Mouse (Mus musculus): ENCODE data around the gene Fndc7. TPM values are rescaled to one million over a fixed set of nuclear protein-coding genes. Genes with fewer than 3 reads are reported as not detected.

Fndc7 gene
- polyA plus RNA-seq, 1 experiment from 2014 or later: 0.05 TPM

GRCm38 (mm10) chr3:108911548-108912413 lies 22.0 kb upstream of the Fndc7 start, which contains the start of gene Prpf38b:
Gene Prpf38b (minus strand): TSS chr3:108911727.
- WGBS: under 1% methylated on average over 53 of the region's 53 CpGs

GRCm38 (mm10) chr3:108911081-108911547 lies 21.3 kb upstream of the Fndc7 start:
- H3K4me3 ChIP-seq (replicated peaks): peak overlapping the region; percentile 91
- WGBS: under 1% methylated on average over 43 of the region's 44 CpGs
- no peaks in the 10 kb centered on the region for H3K27me3 ChIP-seq (replicated peaks)
- H3K4me2 ChIP-seq (replicated peaks): peak overlapping the region; percentile 78
- 0 out of 2 replicates have a peak, but pooled peaks cover 5% of the 10 kb centered on the region for H3K4me1 ChIP-seq (replicated peaks)
- peaks cover 2% of the 10 kb centered on the region; the same call in 1 of the 2 replicates for H3K36me3 ChIP-seq
- ATAC-seq: peak; percentile 91
- H3K9me3 ChIP-seq: no peaks in the 10 kb centered on the region
- peak overlapping the region; percentile 96 for H3K9ac ChIP-seq
- peak overlapping the region; percentile 100 for H3K27ac ChIP-seq

More at GRCm38 (mm10) chr3:108911548-108912413, 22.0 kb upstream of the Fndc7 start, which contains the start of gene Prpf38b:
- H3K4me3 ChIP-seq (replicated peaks): peak within 1 kb of the TSS; percentile 91
- peak within 1 kb of the TSS; percentile 78 for H3K4me2 ChIP-seq (replicated peaks)
- 0 out of 2 replicates have a peak, but pooled peaks cover 5% of the 10 kb centered on the region for H3K4me1 ChIP-seq (replicated peaks)
- H3K36me3 ChIP-seq: peaks cover 2% of the 10 kb centered on the region; the same call in 1 of the 2 replicates
- H3K9me3 ChIP-seq: no peaks in the 10 kb centered on the region
- peak; percentile 98 for ATAC-seq
- peak within 1 kb of the TSS; percentile 100 for H3K27ac ChIP-seq
- H3K9ac ChIP-seq: peak within 1 kb of the TSS; percentile 96
- no peaks in the 10 kb centered on the region for H3K27me3 ChIP-seq (replicated peaks)

- WGBS: under 1% methylated on average over 32 of the region's 32 CpGs
- Histone ChIP-seq H3K36me3 (peaks cover 3% of the 10 kb centered on the region; the same call in 1 of the 2 replicates), H3K27me3 (replicated peaks) (no peaks in the 10 kb centered on the region), H3K4me2 (replicated peaks) (peak overlapping the region; percentile 78), H3K9ac (peak overlapping the region; percentile 96), H3K4me1 (replicated peaks) (0 out of 2 replicates have a peak, but pooled peaks cover 5% of the 10 kb centered on the region), H3K4me3 (replicated peaks) (peak overlapping the region; percentile 91), H3K9me3 (no peaks in the 10 kb centered on the region), H3K27ac (peak overlapping the region; percentile 100)
- ATAC-seq: peak; percentile 6; the same call in 1 of the 2 replicates
Measured at GRCm38 (mm10) chr3:108910303-108911080, 20.7 kb upstream of the Fndc7 start.

GRCm38 (mm10) chr3:108902934-108903333 lies 13.1 kb upstream of the Fndc7 start:
- peak; percentile 58 for ATAC-seq
- H3K4me3 ChIP-seq (replicated peaks): no peak overlapping the region
- H3K27me3 ChIP-seq (replicated peaks): no peaks in the 10 kb centered on the region
- no peaks in the 10 kb centered on the region for H3K4me1 ChIP-seq (replicated peaks)
- H3K36me3 ChIP-seq: peaks cover 16% of the 10 kb centered on the region
- 87% methylated on average over 6 of the region's 6 CpGs for WGBS
- H3K9me3 ChIP-seq: no peaks in the 10 kb centered on the region
- H3K4me2 ChIP-seq (replicated peaks): no peak overlapping the region
- no peak overlapping the region for H3K27ac ChIP-seq
- no peak overlapping the region for H3K9ac ChIP-seq

GRCm38 (mm10) chr3:108902038-108902437 lies 12.2 kb upstream of the Fndc7 start:
- H3K9ac ChIP-seq: no peak overlapping the region
- no peaks in the 10 kb centered on the region for H3K27me3 ChIP-seq (replicated peaks)
- no peaks in the 10 kb centered on the region for H3K9me3 ChIP-seq
- ATAC-seq: no peak
- no peak overlapping the region for H3K4me3 ChIP-seq (replicated peaks)
- peaks cover 16% of the 10 kb centered on the region for H3K36me3 ChIP-seq
- no peaks in the 10 kb centered on the region for H3K4me1 ChIP-seq (replicated peaks)
- WGBS: 50% methylated on average over 2 of the region's 2 CpGs
- H3K27ac ChIP-seq: no peak overlapping the region
- H3K4me2 ChIP-seq (replicated peaks): no peak overlapping the region

GRCm38 (mm10) chr3:108900681-108901080 lies 10.9 kb upstream of the Fndc7 start:
- Histone ChIP-seq H3K36me3 (peaks cover 14% of the 10 kb centered on the region), H3K27ac (no peak overlapping the region), H3K4me1 (replicated peaks) (no peaks in the 10 kb centered on the region), H3K4me2 (replicated peaks) (no peak overlapping the region), H3K9ac (no peak overlapping the region), H3K9me3 (no peaks in the 10 kb centered on the region), H3K27me3 (replicated peaks) (no peaks in the 10 kb centered on the region), H3K4me3 (replicated peaks) (no peak overlapping the region)
- 78% methylated on average over 5 of the region's 5 CpGs for WGBS
- no peak; the same call in 1 of the 2 replicates for ATAC-seq

GRCm38 (mm10) chr3:108900147-108900546 lies 10.3 kb upstream of the Fndc7 start:
- no peaks in the 10 kb centered on the region for H3K27me3 ChIP-seq (replicated peaks)
- no peak overlapping the region for H3K4me3 ChIP-seq (replicated peaks)
- 90% methylated on average over 3 of the region's 3 CpGs for WGBS

GRCm38 (mm10) chr3:108898640-108899039 lies 8.8 kb upstream of the Fndc7 start:
- ATAC-seq: no peak
- H3K27me3 ChIP-seq (replicated peaks): no peaks in the 10 kb centered on the region

More at GRCm38 (mm10) chr3:108900147-108900546, 10.3 kb upstream of the Fndc7 start:
- Histone ChIP-seq H3K9me3 (no peaks in the 10 kb centered on the region), H3K27ac (no peak overlapping the region), H3K36me3 (peaks cover 12% of the 10 kb centered on the region), H3K4me1 (replicated peaks) (no peaks in the 10 kb centered on the region), H3K9ac (no peak overlapping the region), H3K4me2 (replicated peaks) (no peak overlapping the region)
- no peak for ATAC-seq

GRCm38 (mm10) chr3:108892914-108893313 lies 3.1 kb upstream of the Fndc7 start:
- no peaks in the 10 kb centered on the region for H3K27me3 ChIP-seq (replicated peaks)
- H3K36me3 ChIP-seq: no peaks in the 10 kb centered on the region
- no peaks in the 10 kb centered on the region for H3K4me1 ChIP-seq (replicated peaks)
- H3K9me3 ChIP-seq: no peaks in the 10 kb centered on the region
- no peak overlapping the region for H3K27ac ChIP-seq
- H3K4me2 ChIP-seq (replicated peaks): no peak overlapping the region
- peak; percentile 86 for ATAC-seq
- WGBS: 46% methylated on average over 4 of the region's 4 CpGs
- no peak overlapping the region for H3K9ac ChIP-seq
- no peak overlapping the region for H3K4me3 ChIP-seq (replicated peaks)

More at GRCm38 (mm10) chr3:108898640-108899039, 8.8 kb upstream of the Fndc7 start:
- Histone ChIP-seq H3K4me1 (replicated peaks) (no peaks in the 10 kb centered on the region), H3K36me3 (peaks cover 1% of the 10 kb centered on the region; the same call in 1 of the 2 replicates), H3K9ac (no peak overlapping the region), H3K27ac (no peak overlapping the region), H3K9me3 (no peaks in the 10 kb centered on the region), H3K4me2 (replicated peaks) (no peak overlapping the region), H3K4me3 (replicated peaks) (no peak overlapping the region)
- 95% methylated on average over 4 of the region's 4 CpGs for WGBS

GRCm38 (mm10) chr3:108892080-108892479 lies 2.3 kb upstream of the Fndc7 start:
- ATAC-seq: peak; percentile 41

GRCm38 (mm10) chr3:108887618-108887975 lies 2.2 kb downstream of the Fndc7 start:
- H3K36me3 ChIP-seq: no peaks in the 10 kb centered on the region
- no peaks in the 10 kb centered on the region for H3K27me3 ChIP-seq (replicated peaks)
- H3K9me3 ChIP-seq: no peaks in the 10 kb centered on the region
- no peak overlapping the region for H3K4me2 ChIP-seq (replicated peaks)
- no peak overlapping the region for H3K4me3 ChIP-seq (replicated peaks)
- no peak overlapping the region for H3K9ac ChIP-seq
- no peak for ATAC-seq
- peak overlapping the region; percentile 81; the same call in 1 of the 2 replicates for H3K27ac ChIP-seq
- 88% methylated on average over 3 of the region's 3 CpGs for WGBS
- H3K4me1 ChIP-seq (replicated peaks): peaks cover 11% of the 10 kb centered on the region

More at GRCm38 (mm10) chr3:108892080-108892479, 2.3 kb upstream of the Fndc7 start:
- Histone ChIP-seq H3K36me3 (no peaks in the 10 kb centered on the region), H3K9ac (no peak overlapping the region), H3K4me3 (replicated peaks) (no peak overlapping the region), H3K27me3 (replicated peaks) (no peaks in the 10 kb centered on the region), H3K27ac (no peak overlapping the region), H3K4me1 (replicated peaks) (no peaks in the 10 kb centered on the region; the same call in 1 of the 2 replicates), H3K4me2 (replicated peaks) (no peak overlapping the region), H3K9me3 (no peaks in the 10 kb centered on the region)
- 71% methylated on average over 1 of the region's 1 CpGs for WGBS

All from intestine, embryonic 15.5 days (tissue).